9 mouse cellular contexts compared by ENCODE assay signal in the genomic region with DNA sequence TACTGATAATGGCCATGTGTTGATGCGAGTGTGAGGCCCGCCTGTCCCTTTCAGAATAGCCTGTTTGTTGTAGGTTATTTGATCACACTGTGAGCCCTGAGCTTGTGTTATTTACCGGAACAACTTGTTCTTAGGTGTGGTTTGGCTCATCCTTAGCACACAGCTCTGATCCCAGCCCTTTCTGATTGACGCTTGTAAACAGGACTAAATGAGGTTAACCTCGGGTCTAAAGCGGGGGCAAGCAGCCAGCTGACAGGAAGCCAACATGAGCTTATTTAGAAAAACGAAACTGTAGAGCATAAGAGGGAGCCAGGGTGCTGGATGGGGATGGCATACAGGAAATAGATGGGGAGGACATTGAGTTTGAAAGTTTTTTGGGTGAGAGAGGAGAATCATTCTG. TPM values are rescaled to one million over a fixed set of nuclear protein-coding genes. Genes with fewer than 3 reads are reported as not detected.
DNase-seq lines count a peak whose midpoint lies in the region; ATAC-seq lines count a peak whose summit lies in the region.
"Had no signal": no experiment of that assay in that cellular context is flagged by ENCODE, and none has a peak within 500 bp of the region (broad histone marks: within the 10 kb centered on the region; RNA-seq: fewer than 3 reads in every experiment).

No protein-coding gene starts in this region.

- H3K4me3 ChIP-seq in liver, embryonic 12.5 days, result no peak overlapping the region
- H3K4me3 ChIP-seq in forebrain, embryonic 10.5 days, result no peak overlapping the region
- H3K4me3 ChIP-seq: embryonic facial prominence, embryonic 13.5 days had no signal

- H3K4me2 ChIP-seq in liver, embryonic 12.5 days, result no peak overlapping the region
- H3K4me2 ChIP-seq: embryonic facial prominence, embryonic 13.5 days had no signal

- H3K27ac ChIP-seq in liver, embryonic 12.5 days, result peak overlapping the region; percentile 99
- H3K27ac ChIP-seq in forebrain, embryonic 10.5 days, result no peak overlapping the region
- H3K27ac ChIP-seq: embryonic facial prominence, embryonic 13.5 days had no signal

- no peak for ATAC-seq in liver, embryonic 12.5 days

- no peaks in the 10 kb centered on the region for H3K9me3 ChIP-seq in liver, embryonic 12.5 days (replicated peaks)
- no peaks in the 10 kb centered on the region for H3K9me3 ChIP-seq in forebrain, embryonic 10.5 days
- H3K9me3 ChIP-seq: embryonic facial prominence, embryonic 13.5 days had no signal

- no peaks in the 10 kb centered on the region for H3K27me3 ChIP-seq in liver, embryonic 12.5 days (replicated peaks)
- no peaks in the 10 kb centered on the region for H3K27me3 ChIP-seq in splenic B cell, adult 2 months (ENCODE audit: control insufficient read depth, insufficient read depth, low read length, poor library complexity, severe bottlenecking)
- no peaks in the 10 kb centered on the region for H3K27me3 ChIP-seq in forebrain, embryonic 10.5 days (ENCODE audit: poor library complexity, severe bottlenecking)
- H3K27me3 ChIP-seq: embryonic facial prominence, embryonic 13.5 days had no signal

- H3K4me1 ChIP-seq in liver, embryonic 12.5 days, result peaks cover 69% of the 10 kb centered on the region
- peaks cover 29% of the 10 kb centered on the region for H3K4me1 ChIP-seq in forebrain, embryonic 10.5 days

- no peaks in the 10 kb centered on the region for H3K36me3 ChIP-seq in liver, embryonic 12.5 days
- H3K36me3 ChIP-seq in splenic B cell, adult 2 months (ENCODE audit: control insufficient read depth, insufficient read depth, low read length, poor library complexity, severe bottlenecking), result no peaks in the 10 kb centered on the region
- H3K36me3 ChIP-seq in forebrain, embryonic 10.5 days (replicated peaks), result no peaks in the 10 kb centered on the region
- H3K36me3 ChIP-seq: embryonic facial prominence, embryonic 13.5 days had no signal

- DNase-seq in A20 (ENCODE audit: low read depth, low spot score), result peak; percentile 60
- DNase-seq in CD8-positive naive resting alpha-beta T cell, adult 2 months (ENCODE audit: low read depth in 2 of 2, low spot score in 2 of 2), result peak; percentile 77 to 84
- peak; percentile 72 to 79 for DNase-seq in gastrocnemius, adult 8-10 months (ENCODE audit: low spot score in 2 of 2)
- peak; percentile 48 for DNase-seq in splenic B cell, adult 2 months (ENCODE audit: low read depth, low spot score)
- DNase-seq in frontal cortex, postnatal 10 days (ENCODE audit: low spot score in 2 of 2), result no peak
- no peak for DNase-seq in frontal cortex, postnatal 25 days (ENCODE audit: low spot score in 2 of 2)
- DNase-seq in forebrain, embryonic 10.5 days (ENCODE audit: extremely low spot score, low spot score), result no peak

- H3K9ac ChIP-seq in liver, embryonic 12.5 days, result peak overlapping the region; percentile 45
- H3K9ac ChIP-seq: embryonic facial prominence, embryonic 13.5 days had no signal

- WGBS in liver, embryonic 12.5 days (ENCODE audit: insufficient replicate concordance), result 33% methylated on average over 7 of the region's 7 CpGs
- WGBS in forebrain, embryonic 10.5 days, result 78% methylated on average over 7 of the region's 7 CpGs

RNA-seq across cellular contexts. Expression of a gene that starts 3.6 kb away (rescaled TPM):
- 10 to 100 TPM; 26.4 to 33.9 (median 31.7) TPM for total RNA-seq in gastrocnemius, adult 8-10 months (2022)
- polyA plus RNA-seq in liver, embryonic 12.5 days (2016; fragmentation: Nextera tagmentation; extraction: Ambion mirVana), result 94.2 and 94.9 TPM in 2 replicates
- 107 and 112 TPM in 2 replicates for polyA plus RNA-seq in forebrain, embryonic 10.5 days (2016; fragmentation: Nextera tagmentation; extraction: Ambion mirVana)

RNA-seq across cellular contexts. Expression of a gene that starts 5.0 kb away (rescaled TPM):
- 100 to 1,000 TPM in 2 of 4 experiments, 10 to 100 TPM in 2; 98.0 to 149 (median 104) TPM for total RNA-seq in gastrocnemius, adult 8-10 months (2022)
- 310 and 322 TPM in 2 replicates for polyA plus RNA-seq in liver, embryonic 12.5 days (2016; fragmentation: Nextera tagmentation; extraction: Ambion mirVana)
- 278 and 295 TPM in 2 replicates for polyA plus RNA-seq in forebrain, embryonic 10.5 days (2016; fragmentation: Nextera tagmentation; extraction: Ambion mirVana)

RNA-seq across cellular contexts. Expression of a gene that starts 12.3 kb away (rescaled TPM):
- total RNA-seq in gastrocnemius, adult 8-10 months (2022), result 10 to 100 TPM; 33.5 to 45.5 (median 39.6) TPM
- polyA plus RNA-seq in liver, embryonic 12.5 days (2016; fragmentation: Nextera tagmentation; extraction: Ambion mirVana), result 70.8 and 72.8 TPM in 2 replicates
- polyA plus RNA-seq in forebrain, embryonic 10.5 days (2016; fragmentation: Nextera tagmentation; extraction: Ambion mirVana), result 64.4 and 65.9 TPM in 2 replicates

RNA-seq across cellular contexts. Expression of a gene that starts 54.0 kb away (rescaled TPM):
- not detected for total RNA-seq in gastrocnemius, adult 8-10 months (2022)
- 477 and 480 TPM in 2 replicates for polyA plus RNA-seq in liver, embryonic 12.5 days (2016; fragmentation: Nextera tagmentation; extraction: Ambion mirVana)
- 10.6 and 14.5 TPM in 2 replicates for polyA plus RNA-seq in forebrain, embryonic 10.5 days (2016; fragmentation: Nextera tagmentation; extraction: Ambion mirVana)

Comparison
In these comparisons a context has a peak if more than half of its experiments do, and no peak if none do; other contexts are left out.
1. DNase-seq: peak in A20 (single experiment), CD8-positive naive resting alpha-beta T cell, adult 2 months (2 of 2), gastrocnemius, adult 8-10 months (2 of 2) and splenic B cell, adult 2 months (single experiment); none in frontal cortex, postnatal 10 days (0 of 2), frontal cortex, postnatal 25 days (0 of 2) and forebrain, embryonic 10.5 days (single experiment).